Mouse (Mus musculus): ENCODE results near the gene Gpr35. TPM values are rescaled to one million over a fixed set of nuclear protein-coding genes. Genes with fewer than 3 reads are reported as not detected.
"Not testable (repeated sequence)": the region's sequence is repeated elsewhere in the genome, so short reads cannot be mapped to it uniquely, and the experiment has no call there.

The Gpr35 gene
- polyA plus RNA-seq, 1 experiment from 2014 or later = 0.83 TPM

- H3K4me3 ChIP-seq (ENCODE audit: low read length) = no peak overlapping the region
- H3K36me3 ChIP-seq (ENCODE audit: control insufficient read depth, insufficient read depth) = peaks cover 29% of the 10 kb centered on the region
- 89% methylated on average over 3 of the region's 3 CpGs for WGBS
- no peak overlapping the region for H3K27ac ChIP-seq (ENCODE audit: low read length)
- no peaks in the 10 kb centered on the region for H3K27me3 ChIP-seq (ENCODE audit: control insufficient read depth, insufficient read depth, low read length)
- H3K4me1 ChIP-seq (ENCODE audit: control insufficient read depth, insufficient read depth, low read length) = peaks cover 20% of the 10 kb centered on the region
- H3K4me2 ChIP-seq (ENCODE audit: low read depth, low read length) = no peak overlapping the region
- H3K9me3 ChIP-seq (replicated peaks; ENCODE audit: control insufficient read depth, low read length) = peaks cover 4% of the 10 kb centered on the region; the same call in 1 of the 2 replicates
- no peak overlapping the region for H3K9ac ChIP-seq (ENCODE audit: low read length)
- ATAC-seq (replicated peaks; ENCODE audit: extremely low read depth, insufficient read depth, low FRiP score) = no peak
These were observed 12.9 kb upstream of the Gpr35 start for GRCm38 (mm10) chr1:92937797-92938196.

- Histone ChIP-seq H3K9ac (ENCODE audit: low read length) (no peak overlapping the region), H3K27ac (ENCODE audit: low read length) (no peak overlapping the region), H3K36me3 (ENCODE audit: control insufficient read depth, insufficient read depth) (peaks cover 38% of the 10 kb centered on the region), H3K27me3 (ENCODE audit: control insufficient read depth, insufficient read depth, low read length) (no peaks in the 10 kb centered on the region), H3K4me1 (ENCODE audit: control insufficient read depth, insufficient read depth, low read length) (peaks cover 13% of the 10 kb centered on the region), H3K4me3 (ENCODE audit: low read length) (no peak overlapping the region), H3K4me2 (ENCODE audit: low read depth, low read length) (no peak overlapping the region), H3K9me3 (replicated peaks; ENCODE audit: control insufficient read depth, low read length) (no peaks in the 10 kb centered on the region)
- ATAC-seq (replicated peaks; ENCODE audit: extremely low read depth, insufficient read depth, low FRiP score) = no peak
- 92% methylated on average over 4 of the region's 4 CpGs for WGBS
These were observed 10.9 kb upstream of the Gpr35 start for GRCm38 (mm10) chr1:92939746-92940145.

- no peaks in the 10 kb centered on the region for H3K4me1 ChIP-seq (ENCODE audit: control insufficient read depth, insufficient read depth, low read length)
- peaks cover 60% of the 10 kb centered on the region for H3K36me3 ChIP-seq (ENCODE audit: control insufficient read depth, insufficient read depth)
- H3K4me3 ChIP-seq (ENCODE audit: low read length) = no peak overlapping the region
- H3K27ac ChIP-seq (ENCODE audit: low read length) = no peak overlapping the region
- no peak for ATAC-seq (replicated peaks; ENCODE audit: extremely low read depth, insufficient read depth, low FRiP score)
- H3K27me3 ChIP-seq (ENCODE audit: control insufficient read depth, insufficient read depth, low read length) = no peaks in the 10 kb centered on the region
- 91% methylated on average over 19 of the region's 19 CpGs for WGBS
- H3K9me3 ChIP-seq (replicated peaks; ENCODE audit: control insufficient read depth, low read length) = no peaks in the 10 kb centered on the region
- H3K4me2 ChIP-seq (ENCODE audit: low read depth, low read length) = no peak overlapping the region
- H3K9ac ChIP-seq (ENCODE audit: low read length) = no peak overlapping the region
These were observed 7.3 kb upstream of the Gpr35 start for GRCm38 (mm10) chr1:92943219-92943989.

- 91% methylated on average over 3 of the region's 3 CpGs for whole genome bisulfite sequencing
- H3K4me3 ChIP-seq (ENCODE audit: low read length) = no peak overlapping the region
- no peaks in the 10 kb centered on the region for H3K9me3 ChIP-seq (replicated peaks; ENCODE audit: control insufficient read depth, low read length)
- H3K4me1 ChIP-seq (ENCODE audit: control insufficient read depth, insufficient read depth, low read length) = no peaks in the 10 kb centered on the region
- H3K4me2 ChIP-seq (ENCODE audit: low read depth, low read length) = no peak overlapping the region
- no peak overlapping the region for H3K9ac ChIP-seq (ENCODE audit: low read length)
- H3K36me3 ChIP-seq (ENCODE audit: control insufficient read depth, insufficient read depth) = peaks cover 38% of the 10 kb centered on the region
- no peaks in the 10 kb centered on the region for H3K27me3 ChIP-seq (ENCODE audit: control insufficient read depth, insufficient read depth, low read length)
- no peak for ATAC-seq (replicated peaks; ENCODE audit: extremely low read depth, insufficient read depth, low FRiP score)
- H3K27ac ChIP-seq (ENCODE audit: low read length) = no peak overlapping the region
These were observed 2.7 kb upstream of the Gpr35 start for GRCm38 (mm10) chr1:92947966-92948365.

GRCm38 (mm10) chr1:92949426-92949825 lies 1.2 kb upstream of the Gpr35 start:
- 47% methylated on average over 6 of the region's 6 CpGs for WGBS
- no peaks in the 10 kb centered on the region for H3K9me3 ChIP-seq (replicated peaks; ENCODE audit: control insufficient read depth, low read length)

GRCm38 (mm10) chr1:92953641-92954040 lies 3.0 kb downstream of the Gpr35 start:
- no peak overlapping the region for H3K27ac ChIP-seq (ENCODE audit: low read length)
- H3K36me3 ChIP-seq (ENCODE audit: control insufficient read depth, insufficient read depth) = 0 out of 2 replicates have a peak, but pooled peaks cover 1% of the 10 kb centered on the region
- H3K4me1 ChIP-seq (ENCODE audit: control insufficient read depth, insufficient read depth, low read length) = no peaks in the 10 kb centered on the region
- no peaks in the 10 kb centered on the region for H3K9me3 ChIP-seq (replicated peaks; ENCODE audit: control insufficient read depth, low read length)
- no peak overlapping the region for H3K9ac ChIP-seq (ENCODE audit: low read length)
- no peak overlapping the region for H3K4me3 ChIP-seq (ENCODE audit: low read length)
- H3K4me2 ChIP-seq (ENCODE audit: low read depth, low read length) = no peak overlapping the region
- no peak for ATAC-seq (replicated peaks; ENCODE audit: extremely low read depth, insufficient read depth, low FRiP score)
- H3K27me3 ChIP-seq (ENCODE audit: control insufficient read depth, insufficient read depth, low read length) = no peaks in the 10 kb centered on the region
- WGBS = 66% methylated on average over 2 of the region's 2 CpGs

More at GRCm38 (mm10) chr1:92949426-92949825, 1.2 kb upstream of the Gpr35 start:
- Histone ChIP-seq H3K27me3 (ENCODE audit: control insufficient read depth, insufficient read depth, low read length) (no peaks in the 10 kb centered on the region), H3K27ac (ENCODE audit: low read length) (no peak overlapping the region), H3K4me1 (ENCODE audit: control insufficient read depth, insufficient read depth, low read length) (no peaks in the 10 kb centered on the region), H3K9ac (ENCODE audit: low read length) (no peak overlapping the region), H3K4me2 (ENCODE audit: low read depth, low read length) (no peak overlapping the region), H3K4me3 (ENCODE audit: low read length) (no peak overlapping the region), H3K36me3 (ENCODE audit: control insufficient read depth, insufficient read depth) (peaks cover 33% of the 10 kb centered on the region)
- no peak for ATAC-seq (replicated peaks; ENCODE audit: extremely low read depth, insufficient read depth, low FRiP score)

GRCm38 (mm10) chr1:92956571-92957335 lies 6.1 kb downstream of the Gpr35 start:
- WGBS = 3% methylated on average over 11 of the region's 11 CpGs
- not testable (repeated sequence) for H3K27me3 ChIP-seq (ENCODE audit: control insufficient read depth, insufficient read depth, low read length); H3K9me3 ChIP-seq (replicated peaks; ENCODE audit: control insufficient read depth, low read length); H3K27ac ChIP-seq (ENCODE audit: low read length); H3K36me3 ChIP-seq (ENCODE audit: control insufficient read depth, insufficient read depth); H3K4me1 ChIP-seq (ENCODE audit: control insufficient read depth, insufficient read depth, low read length)
- peak; percentile 45; the same call in 1 of the 2 replicates for ATAC-seq (replicated peaks; ENCODE audit: extremely low read depth, insufficient read depth, low FRiP score)
- peak overlapping the region; percentile 54 for H3K4me2 ChIP-seq (ENCODE audit: low read depth, low read length)
- H3K9ac ChIP-seq (ENCODE audit: low read length) = peak overlapping the region; percentile 27; the same call in 1 of the 2 replicates
- H3K4me3 ChIP-seq (ENCODE audit: low read length) = peak overlapping the region; percentile 22

- Histone ChIP-seq H3K36me3 (ENCODE audit: control insufficient read depth, insufficient read depth) (no peaks in the 10 kb centered on the region), H3K27me3 (ENCODE audit: control insufficient read depth, insufficient read depth, low read length) (no peaks in the 10 kb centered on the region), H3K4me3 (ENCODE audit: low read length) (no peak overlapping the region), H3K9ac (ENCODE audit: low read length) (no peak overlapping the region), H3K27ac (ENCODE audit: low read length) (no peak overlapping the region), H3K4me2 (ENCODE audit: low read depth, low read length) (no peak overlapping the region), H3K9me3 (replicated peaks; ENCODE audit: control insufficient read depth, low read length) (no peaks in the 10 kb centered on the region), H3K4me1 (ENCODE audit: control insufficient read depth, insufficient read depth, low read length) (no peaks in the 10 kb centered on the region)
- 80% methylated on average over 1 of the region's 1 CpGs for WGBS
- no peak for ATAC-seq (replicated peaks; ENCODE audit: extremely low read depth, insufficient read depth, low FRiP score)
These were observed 8.3 kb downstream of the Gpr35 start for GRCm38 (mm10) chr1:92958999-92959398.

- H3K4me1 ChIP-seq (ENCODE audit: control insufficient read depth, insufficient read depth, low read length); H3K27me3 ChIP-seq (ENCODE audit: control insufficient read depth, insufficient read depth, low read length); ATAC-seq (replicated peaks; ENCODE audit: extremely low read depth, insufficient read depth, low FRiP score); H3K27ac ChIP-seq (ENCODE audit: low read length); H3K9ac ChIP-seq (ENCODE audit: low read length); H3K4me2 ChIP-seq (ENCODE audit: low read depth, low read length); H3K4me3 ChIP-seq (ENCODE audit: low read length); H3K9me3 ChIP-seq (replicated peaks; ENCODE audit: control insufficient read depth, low read length); H3K36me3 ChIP-seq (ENCODE audit: control insufficient read depth, insufficient read depth): not testable (repeated sequence)
- 77% methylated on average over 6 of the region's 6 CpGs for WGBS
These were observed 20.1 kb downstream of the Gpr35 start for GRCm38 (mm10) chr1:92970791-92971190.

All from heart, embryonic 16.5 days (tissue).